Mouse (Mus musculus) kidney, postnatal 0 days (tissue): ENCODE results near the gene Dnttip2. TPM values are rescaled to one million over a fixed set of nuclear protein-coding genes. Genes with fewer than 3 reads are reported as not detected.
A peak's percentile ranks its signal among the peaks of the same experiment; 100 is the strongest.

Source experiments
- ATAC-seq: fragments of 200-750 bp; cut with Nextera tagmentation; replicated peaks from 2 replicates; pipeline ENCODE4 v1.8.0; 2017; ENCODE audit warnings: low read depth, moderate number of reproducible peaks, moderate TSS enrichment, moderate library complexity; ENCODE audit not compliant: low FRiP score
- DNase-seq: peaks from one replicate; pipeline ENCODE4 v3.0.0-alpha.2; 2016; ENCODE audit warnings: low spot score
- H3K27ac ChIP-seq: fragments of 300-500 bp; sonication (generic); 2 replicates; pipeline ENCODE4 v1.5.1; 2014; ENCODE audit warnings: mild to moderate bottlenecking
- H3K27me3 ChIP-seq: fragments of 300-500 bp; sonication (generic); 2 replicates; pipeline ENCODE4 v1.6.1; 2014; ENCODE audit warnings: low read length, mixed read lengths; ENCODE audit not compliant: insufficient read depth
- H3K36me3 ChIP-seq: fragments of 300-500 bp; sonication (generic); 2 replicates; pipeline ENCODE4 v1.6.1; 2014; ENCODE audit warnings: low read length, mixed read lengths; ENCODE audit not compliant: insufficient read depth
- H3K4me1 ChIP-seq: fragments of 300-500 bp; sonication (generic); replicated peaks from 2 replicates; pipeline ENCODE4 v1.6.1; 2014; ENCODE audit warnings: antibody characterized with exemption, low read length, mixed read lengths; ENCODE audit not compliant: insufficient read depth
- H3K4me2 ChIP-seq: fragments of 300-500 bp; sonication (generic); 2 replicates; pipeline ENCODE4 v1.6.1; 2014; ENCODE audit warnings: mild to moderate bottlenecking, low read length, moderate library complexity, mixed read lengths
- H3K4me3 ChIP-seq: fragments of 300-500 bp; sonication (generic); replicated peaks from 2 replicates; pipeline ENCODE4 v1.5.1; 2014; ENCODE audit warnings: low read depth, low read length
- H3K9ac ChIP-seq: fragments of 300-500 bp; sonication (generic); 2 replicates; pipeline ENCODE4 v1.6.1; 2014; ENCODE audit warnings: low read depth, low read length
- H3K9me3 ChIP-seq: fragments of 300-500 bp; sonication (generic); replicated peaks from 2 replicates; pipeline ENCODE4 v1.6.1; 2016; ENCODE audit warnings: low read length, inconsistent platforms, mixed read lengths
- CTCF ChIP-seq: IDR thresholded peaks from 2 replicates; pipeline ENCODE4 v1.5.1; 2016; ENCODE audit warnings: antibody characterized with exemption, low read depth, mild to moderate bottlenecking, moderate library complexity
- WGBS: fragments of 180-500 bp; shearing (Covaris S2); extraction: QIAGEN DNeasy Blood & Tissue Kit; methylation state at CpG from one replicate; pipeline ENCODE4 v1.1.7; 2014; 5-methylcytosine and 5-hydroxymethylcytosine counted together
- polyA plus RNA-seq: library from polyadenylated mRNA; unstranded; fragments of >200 nt; fragmentation: Nextera tagmentation; extraction: Ambion mirVana; gene quantifications from 2 replicates; pipeline ENCODE4 v1.2.1, GENCODE M21; 2015

The Dnttip2 gene
- polyA plus RNA-seq, 1 experiment from 2014 or later, result 62.2 TPM

GRCm38 (mm10) chr3:122304560-122304959 lies 30.4 kb downstream of the Dnttip2 start:
- Histone ChIP-seq H3K4me3 (no peak overlapping the region), H3K9ac (no peak overlapping the region), H3K9me3 (no peaks in the 10 kb centered on the region), H3K27ac (no peak overlapping the region), H3K4me2 (no peak overlapping the region), H3K27me3 (no peaks in the 10 kb centered on the region), H3K36me3 (no peaks in the 10 kb centered on the region), H3K4me1 (0 out of 2 replicates have a peak, but pooled peaks cover 9% of the 10 kb centered on the region)
- ATAC-seq (no peak), DNase-seq (no peak)
- WGBS, result 86% methylated on average over 4 of the region's 4 CpGs
- no peak for TF ChIP-seq CTCF

GRCm38 (mm10) chr3:122307894-122308671 lies 33.9 kb downstream of the Dnttip2 start:
- H3K4me2 ChIP-seq, result no peak overlapping the region
- H3K9me3 ChIP-seq, result no peaks in the 10 kb centered on the region
- 0 out of 2 replicates have a peak, but pooled peaks have one; percentile 15 for ATAC-seq
- H3K27me3 ChIP-seq, result no peaks in the 10 kb centered on the region
- no peak overlapping the region for H3K4me3 ChIP-seq
- no peak for DNase-seq
- WGBS, result 50% methylated on average over 4 of the region's 4 CpGs
- H3K4me1 ChIP-seq, result no peaks in the 10 kb centered on the region
- H3K9ac ChIP-seq, result no peak overlapping the region
- TF ChIP-seq CTCF, result no peak
- no peak overlapping the region for H3K27ac ChIP-seq
- no peaks in the 10 kb centered on the region for H3K36me3 ChIP-seq

- Histone ChIP-seq H3K27me3 (no peaks in the 10 kb centered on the region), H3K27ac (no peak overlapping the region), H3K9me3 (no peaks in the 10 kb centered on the region), H3K9ac (no peak overlapping the region), H3K36me3 (no peaks in the 10 kb centered on the region), H3K4me3 (no peak overlapping the region), H3K4me2 (no peak overlapping the region), H3K4me1 (no peaks in the 10 kb centered on the region)
- ATAC-seq (no peak), DNase-seq (no peak)
- WGBS, result 38% methylated on average over 6 of the region's 6 CpGs
- no peak for TF ChIP-seq CTCF
Measured at GRCm38 (mm10) chr3:122308981-122309380, 34.8 kb downstream of the Dnttip2 start.

- Histone ChIP-seq H3K4me3 (no peak overlapping the region), H3K27me3 (no peaks in the 10 kb centered on the region), H3K27ac (no peak overlapping the region), H3K4me2 (no peak overlapping the region), H3K36me3 (no peaks in the 10 kb centered on the region), H3K9me3 (no peaks in the 10 kb centered on the region), H3K9ac (no peak overlapping the region), H3K4me1 (0 out of 2 replicates have a peak, but pooled peaks cover 4% of the 10 kb centered on the region)
- WGBS, result 23% methylated on average over 2 of the region's 2 CpGs
- DNase-seq (peak; percentile 87), ATAC-seq (no peak)
- peak; percentile 98 for TF ChIP-seq CTCF
Measured at GRCm38 (mm10) chr3:122312078-122312477, 37.9 kb downstream of the Dnttip2 start.

GRCm38 (mm10) chr3:122312936-122313629 lies 38.9 kb downstream of the Dnttip2 start:
- Histone ChIP-seq H3K4me1 (0 out of 2 replicates have a peak, but pooled peaks cover 4% of the 10 kb centered on the region), H3K27me3 (no peaks in the 10 kb centered on the region), H3K4me3 (no peak overlapping the region), H3K9me3 (no peaks in the 10 kb centered on the region), H3K9ac (no peak overlapping the region), H3K4me2 (no peak overlapping the region), H3K36me3 (no peaks in the 10 kb centered on the region), H3K27ac (no peak overlapping the region)
- no peak for DNase-seq
- 73% methylated on average over 10 of the region's 10 CpGs for WGBS
- no peak for ATAC-seq
- no peak for TF ChIP-seq CTCF

GRCm38 (mm10) chr3:122313936-122314335 lies 39.7 kb downstream of the Dnttip2 start:
- TF ChIP-seq CTCF, result no peak

More at GRCm38 (mm10) chr3:122313936-122314335, 39.7 kb downstream of the Dnttip2 start:
- no peak overlapping the region for H3K27ac ChIP-seq
- no peaks in the 10 kb centered on the region for H3K36me3 ChIP-seq
- no peaks in the 10 kb centered on the region for H3K9me3 ChIP-seq
- peak; percentile 28 for DNase-seq
- 66% methylated on average over 7 of the region's 7 CpGs for WGBS
- no peak overlapping the region for H3K4me3 ChIP-seq
- 0 out of 2 replicates have a peak, but pooled peaks cover 4% of the 10 kb centered on the region for H3K4me1 ChIP-seq
- no peak overlapping the region for H3K9ac ChIP-seq
- H3K27me3 ChIP-seq, result no peaks in the 10 kb centered on the region
- H3K4me2 ChIP-seq, result no peak overlapping the region
- no peak; the same call in 1 of the 2 replicates for ATAC-seq
